Mouse (Mus musculus): ENCODE measurements at regions not wholly inside any gene's neighbourhood (a gene's known extent, or its start where the extent isn't known, plus 50 kb on each side); places are given as distances from the start of the nearest gene placed in this dataset.

- no peak for DNase-seq
Observed at GRCm38 (mm10) chr3:3000199-3000598, 2750.4 kb upstream of the Gm8797 start.

GRCm38 (mm10) chr3:3001224-3001623 is 2749.4 kb upstream of the Gm8797 start:
- DNase-seq = no peak

- peak; percentile 1 for DNase-seq
Observed at GRCm38 (mm10) chr3:3001639-3002038, 2749.0 kb upstream of the Gm8797 start.

- no peak for DNase-seq
Observed at GRCm38 (mm10) chr3:3003425-3003824, 2747.2 kb upstream of the Gm8797 start.

GRCm38 (mm10) chr3:3011111-3011510 is 2739.5 kb upstream of the Gm8797 start:
- no peak for DNase-seq

GRCm38 (mm10) chr3:3012951-3013350 is 2737.7 kb upstream of the Gm8797 start:
- peak; percentile 1 for DNase-seq

- DNase-seq = no peak
Observed at GRCm38 (mm10) chr3:3014978-3015377, 2735.6 kb upstream of the Gm8797 start.

GRCm38 (mm10) chr3:3016572-3016971 is 2734.0 kb upstream of the Gm8797 start:
- peak; percentile 1 for DNase-seq

- no peak for DNase-seq
Observed at GRCm38 (mm10) chr3:3032793-3033192, 2717.8 kb upstream of the Gm8797 start.
